Mouse (Mus musculus): ENCODE measurements around the gene Selenoo. TPM values are rescaled to one million over a fixed set of nuclear protein-coding genes. Genes with fewer than 3 reads are reported as not detected.
A peak's percentile ranks its signal among the peaks of the same experiment; 100 is the strongest.

Selenoo gene
- polyA plus RNA-seq, 1 experiment: 13.7 TPM

DNA sequence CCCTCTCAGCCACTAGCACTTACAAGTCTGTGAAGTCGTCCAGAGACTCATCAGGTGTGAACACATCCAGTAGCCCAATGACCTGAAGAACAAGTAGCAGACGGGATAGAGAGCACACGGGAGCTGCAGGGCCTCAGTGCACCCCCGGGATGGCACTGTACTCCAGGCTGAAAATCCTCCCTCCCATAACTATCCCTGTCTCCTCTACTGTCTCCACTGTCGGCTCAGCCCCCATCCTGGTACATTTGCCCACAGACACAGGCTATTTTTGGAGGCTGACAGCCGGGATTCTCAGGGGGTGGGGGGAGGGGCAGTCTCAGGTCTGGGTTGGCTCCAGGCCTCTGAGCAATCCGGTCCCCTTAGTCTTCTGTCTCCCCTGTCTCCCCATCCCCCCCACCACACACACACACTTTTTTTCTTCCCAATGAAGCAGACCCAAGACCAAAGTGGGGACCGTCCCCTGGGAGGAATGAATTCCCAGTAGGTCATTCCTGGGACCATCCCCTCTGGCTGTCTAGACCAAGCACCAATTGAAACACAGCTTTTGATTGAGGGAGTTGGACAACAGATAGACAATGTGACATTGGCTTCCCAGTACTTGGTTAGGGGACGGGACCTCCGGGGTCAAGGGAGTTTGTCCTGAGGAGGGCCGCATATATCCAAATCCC, 48.6 kb downstream of the Selenoo start:
- Histone ChIP-seq H3K79me2 (ENCODE audit: control insufficient read depth, insufficient read depth) (peaks cover 7% of the 10 kb centered on the region), H3ac (ENCODE audit: control insufficient read depth, insufficient read length, low read depth) (no peak overlapping the region), H3K36me3 (ENCODE audit: control insufficient read depth, insufficient read depth) (peaks cover 6% of the 10 kb centered on the region), H3K4me3 (ENCODE audit: insufficient read depth, poor library complexity, severe bottlenecking) (no peak overlapping the region), H3K79me3 (ENCODE audit: low read depth) (peaks cover 2% of the 10 kb centered on the region), H3K27me3 (ENCODE audit: control insufficient read depth, insufficient read depth, insufficient read length) (no peaks in the 10 kb centered on the region)
- TF ChIP-seq MAX (IDR thresholded peaks at IDR 0.05) (no peak), FOSL1 (IDR thresholded peaks at IDR 0.05; ENCODE audit: insufficient read depth, low read length, poor library complexity, severe bottlenecking) (no peak), MYOD1 (IDR thresholded peaks at IDR 0.05; ENCODE audit: control insufficient read depth, insufficient read length, low read depth) (no peak), USF1 (IDR thresholded peaks at IDR 0.05; ENCODE audit: low read depth) (no peak), MYOG (IDR thresholded peaks at IDR 0.05; ENCODE audit: control insufficient read depth, extremely low read depth, insufficient read length) (no peak), CTCF (IDR thresholded peaks at IDR 0.05; ENCODE audit: control insufficient read depth, insufficient read depth, insufficient read length) (no peak), CEBPB (IDR thresholded peaks at IDR 0.05; ENCODE audit: low read depth) (no peak)

DNA sequence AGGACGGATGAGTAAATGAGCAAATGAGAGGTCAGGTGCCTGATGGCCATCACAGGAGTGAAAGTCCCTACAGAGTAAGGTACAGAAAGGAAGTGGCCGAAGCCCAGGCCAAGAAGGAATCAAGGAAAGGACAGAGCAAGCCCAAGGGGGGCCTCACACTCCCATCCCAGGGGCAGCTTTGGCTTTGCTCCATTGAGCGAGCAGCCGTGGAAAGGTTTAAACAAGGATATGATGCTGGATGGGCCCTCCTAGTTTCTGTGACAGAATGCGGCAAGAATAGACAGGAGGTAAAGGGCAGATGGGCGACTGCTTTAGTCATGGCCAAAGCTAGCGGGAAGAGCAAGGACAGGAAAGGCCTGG, 49.1 kb downstream of the Selenoo start:
- Histone ChIP-seq H3K79me3 (ENCODE audit: low read depth) (peaks cover 2% of the 10 kb centered on the region), H3K27me3 (ENCODE audit: control insufficient read depth, insufficient read depth, insufficient read length) (no peaks in the 10 kb centered on the region), H3K79me2 (ENCODE audit: control insufficient read depth, insufficient read depth) (peaks cover 7% of the 10 kb centered on the region), H3K4me3 (ENCODE audit: insufficient read depth, poor library complexity, severe bottlenecking) (no peak overlapping the region), H3ac (ENCODE audit: control insufficient read depth, insufficient read length, low read depth) (no peak overlapping the region), H3K36me3 (ENCODE audit: control insufficient read depth, insufficient read depth) (peaks cover 5% of the 10 kb centered on the region)
- no peak for TF ChIP-seq FOSL1 (IDR thresholded peaks at IDR 0.05; ENCODE audit: insufficient read depth, low read length, poor library complexity, severe bottlenecking)
- no peak for TF ChIP-seq MAX (IDR thresholded peaks at IDR 0.05)
- no peak for TF ChIP-seq MYOD1 (IDR thresholded peaks at IDR 0.05; ENCODE audit: control insufficient read depth, insufficient read length, low read depth)
- TF ChIP-seq MYOG (IDR thresholded peaks at IDR 0.05; ENCODE audit: control insufficient read depth, extremely low read depth, insufficient read length): no peak
- no peak for TF ChIP-seq CTCF (IDR thresholded peaks at IDR 0.05; ENCODE audit: control insufficient read depth, insufficient read depth, insufficient read length)
- no peak for TF ChIP-seq USF1 (IDR thresholded peaks at IDR 0.05; ENCODE audit: low read depth)
- no peak for TF ChIP-seq CEBPB (IDR thresholded peaks at IDR 0.05; ENCODE audit: low read depth)

DNA sequence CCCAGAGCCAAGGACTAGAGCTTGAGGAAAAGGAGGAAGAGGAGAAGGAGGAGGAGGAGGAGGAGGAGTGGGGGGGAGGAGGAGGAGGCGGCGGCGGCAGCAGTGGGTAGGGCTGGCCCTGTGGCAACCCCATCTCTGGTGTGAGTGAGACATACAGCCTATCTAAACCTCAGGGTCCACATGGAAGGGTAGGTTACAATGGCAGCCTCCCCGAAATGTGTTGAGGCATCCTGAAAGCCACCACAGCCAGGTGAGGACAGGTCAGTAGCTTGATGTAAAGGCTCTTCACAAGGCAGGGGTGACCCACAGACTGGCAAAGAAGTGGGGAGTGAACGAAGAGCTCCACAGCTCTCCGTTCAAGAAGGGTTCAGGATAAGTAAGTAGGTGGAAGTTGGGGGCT, 49.6 kb downstream of the Selenoo start:
- Histone ChIP-seq H3ac (ENCODE audit: control insufficient read depth, insufficient read length, low read depth) (no peak overlapping the region), H3K79me3 (ENCODE audit: low read depth) (peaks cover 2% of the 10 kb centered on the region), H3K36me3 (ENCODE audit: control insufficient read depth, insufficient read depth) (peaks cover 5% of the 10 kb centered on the region), H3K4me3 (ENCODE audit: insufficient read depth, poor library complexity, severe bottlenecking) (no peak overlapping the region), H3K79me2 (ENCODE audit: control insufficient read depth, insufficient read depth) (peaks cover 7% of the 10 kb centered on the region), H3K27me3 (ENCODE audit: control insufficient read depth, insufficient read depth, insufficient read length) (no peaks in the 10 kb centered on the region)
- TF ChIP-seq CTCF (IDR thresholded peaks at IDR 0.05; ENCODE audit: control insufficient read depth, insufficient read depth, insufficient read length) (no peak), MYOG (IDR thresholded peaks at IDR 0.05; ENCODE audit: control insufficient read depth, extremely low read depth, insufficient read length) (no peak), USF1 (IDR thresholded peaks at IDR 0.05; ENCODE audit: low read depth) (no peak), MYOD1 (IDR thresholded peaks at IDR 0.05; ENCODE audit: control insufficient read depth, insufficient read length, low read depth) (no peak), CEBPB (IDR thresholded peaks at IDR 0.05; ENCODE audit: low read depth) (no peak), FOSL1 (IDR thresholded peaks at IDR 0.05; ENCODE audit: insufficient read depth, low read length, poor library complexity, severe bottlenecking) (no peak), MAX (IDR thresholded peaks at IDR 0.05) (no peak)

DNA sequence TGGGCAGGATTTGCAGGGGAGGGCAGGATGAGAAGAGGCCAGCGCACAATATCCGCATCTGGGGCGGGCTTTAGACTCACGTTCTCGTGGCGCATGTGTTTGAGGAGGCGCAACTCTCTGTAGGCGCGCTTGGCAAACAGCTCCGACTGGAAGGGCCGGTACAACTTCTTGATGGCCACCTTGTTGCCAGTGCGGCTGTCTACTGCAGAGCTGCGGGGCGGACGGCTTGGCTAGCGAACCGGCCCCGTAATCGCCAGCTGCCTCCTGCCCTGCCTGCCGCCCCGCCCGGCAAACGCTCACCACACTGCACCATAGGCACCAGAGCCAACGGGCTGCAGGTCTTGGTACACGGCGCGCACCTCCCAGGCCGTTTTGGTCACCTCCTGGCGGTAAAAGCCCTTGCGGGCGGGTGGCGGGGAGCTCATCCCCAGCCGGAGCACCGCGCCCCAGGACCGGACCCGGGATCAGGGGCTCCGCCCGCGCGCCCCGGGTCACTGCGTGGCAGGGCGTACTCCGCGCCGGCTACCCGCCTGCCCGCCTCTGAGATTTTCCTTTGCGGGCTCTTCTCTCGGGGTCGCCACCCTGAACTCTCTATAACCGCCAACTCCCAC, 51.3 kb downstream of the Selenoo start:
- Histone ChIP-seq H3K36me3 (ENCODE audit: control insufficient read depth, insufficient read depth) (peaks cover 5% of the 10 kb centered on the region), H3ac (ENCODE audit: control insufficient read depth, insufficient read length, low read depth) (peak overlapping the region; percentile 56), H3K27me3 (ENCODE audit: control insufficient read depth, insufficient read depth, insufficient read length) (no peaks in the 10 kb centered on the region), H3K4me3 (ENCODE audit: insufficient read depth, poor library complexity, severe bottlenecking) (peak overlapping the region; percentile 55), H3K79me3 (ENCODE audit: low read depth) (peaks cover 2% of the 10 kb centered on the region), H3K79me2 (ENCODE audit: control insufficient read depth, insufficient read depth) (peaks cover 7% of the 10 kb centered on the region)
- TF ChIP-seq USF1 (IDR thresholded peaks at IDR 0.05; ENCODE audit: low read depth) (no peak), MYOG (IDR thresholded peaks at IDR 0.05; ENCODE audit: control insufficient read depth, extremely low read depth, insufficient read length) (no peak), CTCF (IDR thresholded peaks at IDR 0.05; ENCODE audit: control insufficient read depth, insufficient read depth, insufficient read length) (no peak), FOSL1 (IDR thresholded peaks at IDR 0.05; ENCODE audit: insufficient read depth, low read length, poor library complexity, severe bottlenecking) (no peak), CEBPB (IDR thresholded peaks at IDR 0.05; ENCODE audit: low read depth) (no peak), MYOD1 (IDR thresholded peaks at IDR 0.05; ENCODE audit: control insufficient read depth, insufficient read length, low read depth) (no peak), MAX (IDR thresholded peaks at IDR 0.05) (peak; percentile 63)

- Histone ChIP-seq H3K4me3 (ENCODE audit: insufficient read depth, poor library complexity, severe bottlenecking) (peak within 1 kb of the TSS; percentile 55), H3K79me2 (ENCODE audit: control insufficient read depth, insufficient read depth) (peaks cover 7% of the 10 kb centered on the region), H3K36me3 (ENCODE audit: control insufficient read depth, insufficient read depth) (peaks cover 11% of the 10 kb centered on the region), H3K27me3 (ENCODE audit: control insufficient read depth, insufficient read depth, insufficient read length) (no peaks in the 10 kb centered on the region), H3ac (ENCODE audit: control insufficient read depth, insufficient read length, low read depth) (peak within 1 kb of the TSS; percentile 56), H3K79me3 (ENCODE audit: low read depth) (peaks cover 2% of the 10 kb centered on the region)
- TF ChIP-seq MAX (IDR thresholded peaks at IDR 0.05) (no peak), USF1 (IDR thresholded peaks at IDR 0.05; ENCODE audit: low read depth) (peak; percentile 93), MYOD1 (IDR thresholded peaks at IDR 0.05; ENCODE audit: control insufficient read depth, insufficient read length, low read depth) (no peak)
Observed at GRCm38 (mm10) chr15:89140659-89141252, 51.9 kb downstream of the Selenoo start, which contains the start of gene Mapk12. TSS of gene Mapk12 (minus strand) at chr15:89140703.
